Mouse (Mus musculus): Measurements from ENCODE around the gene Rasal2. TPM values are rescaled to one million over a fixed set of nuclear protein-coding genes. Genes with fewer than 3 reads are reported as not detected.

Gene Rasal2
- polyA plus RNA-seq, 1 experiment from 2014 or later = 9.5 TPM

DNA sequence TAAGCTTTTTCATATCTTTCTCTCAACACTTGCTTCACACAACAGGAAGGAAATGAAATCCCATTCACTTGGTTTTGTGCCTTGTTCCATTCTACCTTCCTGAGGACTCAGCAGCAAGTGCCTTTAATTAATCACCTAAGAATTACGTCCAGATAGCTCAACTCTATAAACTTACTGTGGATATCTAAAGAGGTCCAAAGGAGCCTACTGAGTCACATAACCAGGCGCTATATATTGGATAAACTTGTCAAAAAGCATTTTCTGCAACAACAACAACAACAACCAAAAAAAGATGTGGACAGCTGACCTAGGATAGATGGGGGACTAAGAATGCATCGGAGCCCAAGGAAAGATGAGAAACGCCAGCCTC, 1.1 kb downstream of the Rasal2 start:
- H3K4me1 ChIP-seq = peaks cover 21% of the 10 kb centered on the region
- H3K27me3 ChIP-seq = no peaks in the 10 kb centered on the region
- ATAC-seq (ENCODE audit: borderline replicate concordance, extremely low read depth, low FRiP score, low TSS enrichment) = no peak

GRCm38 (mm10) chr1:157410937-157411336, 1.5 kb downstream of the Rasal2 start:
- Histone ChIP-seq H3K4me2 (peak overlapping the region; percentile 87), H3K4me3 (peak overlapping the region; percentile 91), H3K27me3 (no peaks in the 10 kb centered on the region), H3K4me1 (peaks cover 21% of the 10 kb centered on the region), H3K9ac (peak overlapping the region; percentile 69; the same call in 1 of the 2 replicates), H3K27ac (0 out of 2 replicates have a peak overlapping the region, but pooled peaks have one; percentile 96), H3K9me3 (no peaks in the 10 kb centered on the region), H3K36me3 (no peaks in the 10 kb centered on the region)
- WGBS = 17% methylated on average over 8 of the region's 8 CpGs
- no peak for ATAC-seq (ENCODE audit: borderline replicate concordance, extremely low read depth, low FRiP score, low TSS enrichment)

More for the DNA sequence above, 1.1 kb downstream of the Rasal2 start:
- H3K9ac ChIP-seq = peak overlapping the region; percentile 69
- no peaks in the 10 kb centered on the region for H3K36me3 ChIP-seq
- peak overlapping the region; percentile 96 for H3K27ac ChIP-seq
- no peaks in the 10 kb centered on the region for H3K9me3 ChIP-seq
- H3K4me2 ChIP-seq = peak overlapping the region; percentile 87
- WGBS = under 1% methylated on average over 4 of the region's 4 CpGs
- peak overlapping the region; percentile 91 for H3K4me3 ChIP-seq

- Histone ChIP-seq H3K9me3 (no peaks in the 10 kb centered on the region), H3K9ac (no peak overlapping the region), H3K36me3 (no peaks in the 10 kb centered on the region), H3K27me3 (no peaks in the 10 kb centered on the region), H3K4me2 (no peak overlapping the region), H3K4me3 (no peak overlapping the region), H3K27ac (no peak overlapping the region), H3K4me1 (peaks cover 21% of the 10 kb centered on the region)
- 77% methylated on average over 2 of the region's 2 CpGs for whole genome bisulfite sequencing
- ATAC-seq (ENCODE audit: borderline replicate concordance, extremely low read depth, low FRiP score, low TSS enrichment) = no peak
Observed at GRCm38 (mm10) chr1:157409648-157410047, 2.7 kb downstream of the Rasal2 start.

GRCm38 (mm10) chr1:157388027-157388426, 24.4 kb downstream of the Rasal2 start:
- Histone ChIP-seq H3K27me3 (no peaks in the 10 kb centered on the region), H3K4me1 (no peaks in the 10 kb centered on the region), H3K36me3 (no peaks in the 10 kb centered on the region), H3K27ac (no peak overlapping the region), H3K4me2 (no peak overlapping the region), H3K9me3 (no peaks in the 10 kb centered on the region), H3K9ac (no peak overlapping the region), H3K4me3 (no peak overlapping the region)
- no peak for ATAC-seq (ENCODE audit: borderline replicate concordance, extremely low read depth, low FRiP score, low TSS enrichment)
- 72% methylated on average over 4 of the region's 4 CpGs for WGBS

DNA sequence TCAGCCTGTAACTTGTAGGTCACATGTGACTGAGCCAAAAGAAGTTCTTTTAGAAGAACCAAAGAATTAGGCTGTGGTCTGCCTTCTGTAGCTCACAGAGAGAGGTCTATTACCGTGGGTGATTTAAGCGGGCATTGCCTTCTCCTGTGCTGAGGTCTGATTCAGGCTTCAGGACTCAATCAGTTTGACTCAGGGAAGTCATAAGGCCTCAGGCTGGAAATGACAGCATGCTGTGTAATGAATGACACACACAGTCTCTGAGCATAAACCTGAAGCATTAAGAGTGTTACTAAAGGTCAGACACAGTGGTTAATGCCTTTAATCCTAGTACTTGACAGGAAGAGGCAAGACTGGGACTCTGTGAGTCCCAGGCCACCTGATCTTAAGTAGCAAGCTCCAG, 31.7 kb downstream of the Rasal2 start:
- Histone ChIP-seq H3K27me3 (no peaks in the 10 kb centered on the region), H3K36me3 (no peaks in the 10 kb centered on the region), H3K9ac (no peak overlapping the region), H3K4me1 (no peaks in the 10 kb centered on the region), H3K9me3 (no peaks in the 10 kb centered on the region), H3K4me2 (no peak overlapping the region), H3K4me3 (no peak overlapping the region), H3K27ac (no peak overlapping the region)
- WGBS = 75% methylated on average over 2 of the region's 2 CpGs
- ATAC-seq (ENCODE audit: borderline replicate concordance, extremely low read depth, low FRiP score, low TSS enrichment) = no peak

GRCm38 (mm10) chr1:157370397-157370796, 42.0 kb downstream of the Rasal2 start:
- Histone ChIP-seq H3K4me3 (no peak overlapping the region), H3K27me3 (no peaks in the 10 kb centered on the region), H3K27ac (no peak overlapping the region), H3K36me3 (no peaks in the 10 kb centered on the region), H3K9ac (no peak overlapping the region), H3K4me2 (no peak overlapping the region), H3K9me3 (no peaks in the 10 kb centered on the region), H3K4me1 (no peaks in the 10 kb centered on the region)
- no peak for ATAC-seq (ENCODE audit: borderline replicate concordance, extremely low read depth, low FRiP score, low TSS enrichment)
- WGBS = 86% methylated on average over 2 of the region's 2 CpGs

- WGBS = 73% methylated on average over 5 of the region's 5 CpGs
- Histone ChIP-seq H3K27me3 (no peaks in the 10 kb centered on the region), H3K4me2 (no peak overlapping the region), H3K36me3 (no peaks in the 10 kb centered on the region), H3K4me1 (no peaks in the 10 kb centered on the region), H3K4me3 (no peak overlapping the region), H3K9me3 (no peaks in the 10 kb centered on the region), H3K9ac (no peak overlapping the region), H3K27ac (no peak overlapping the region)
- no peak for ATAC-seq (ENCODE audit: borderline replicate concordance, extremely low read depth, low FRiP score, low TSS enrichment)
Observed at GRCm38 (mm10) chr1:157368316-157368715, 44.1 kb downstream of the Rasal2 start.

- H3K4me3 ChIP-seq = no peak overlapping the region
- ATAC-seq (ENCODE audit: borderline replicate concordance, extremely low read depth, low FRiP score, low TSS enrichment) = no peak
- H3K27me3 ChIP-seq = no peaks in the 10 kb centered on the region
- no peak overlapping the region for H3K27ac ChIP-seq
- no peak overlapping the region for H3K9ac ChIP-seq
- no peaks in the 10 kb centered on the region for H3K9me3 ChIP-seq
- no peaks in the 10 kb centered on the region for H3K4me1 ChIP-seq
- H3K4me2 ChIP-seq = no peak overlapping the region
- WGBS = 83% methylated on average over 1 of the region's 1 CpGs
- H3K36me3 ChIP-seq = no peaks in the 10 kb centered on the region
Observed at GRCm38 (mm10) chr1:157346661-157347060, 65.7 kb downstream of the Rasal2 start.

GRCm38 (mm10) chr1:157343519-157343918, 68.9 kb downstream of the Rasal2 start:
- Histone ChIP-seq H3K4me1 (no peaks in the 10 kb centered on the region), H3K4me3 (no peak overlapping the region), H3K4me2 (no peak overlapping the region), H3K36me3 (no peaks in the 10 kb centered on the region), H3K27me3 (no peaks in the 10 kb centered on the region), H3K27ac (no peak overlapping the region), H3K9ac (no peak overlapping the region), H3K9me3 (no peaks in the 10 kb centered on the region)
- ATAC-seq (ENCODE audit: borderline replicate concordance, extremely low read depth, low FRiP score, low TSS enrichment) = no peak

DNA sequence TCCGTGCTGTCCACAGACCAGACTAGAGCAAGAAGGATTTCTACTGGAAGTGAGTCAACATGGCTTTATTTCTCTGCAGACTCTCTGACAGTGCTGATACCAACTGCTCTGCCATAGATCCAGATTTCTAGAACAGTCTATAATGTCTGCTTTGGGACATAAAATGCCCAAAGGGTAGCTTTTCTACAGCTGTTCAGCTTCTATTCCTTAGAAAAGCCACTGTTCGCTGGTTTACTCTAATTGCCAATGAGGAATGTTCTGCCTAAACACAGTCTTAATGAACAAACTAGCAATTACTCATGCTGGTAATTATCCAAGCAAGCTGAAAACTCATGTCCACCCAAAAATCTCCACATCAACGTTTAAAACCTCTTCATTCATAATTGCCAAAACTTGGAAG, 77.6 kb downstream of the Rasal2 start:
- no peak overlapping the region for H3K27ac ChIP-seq
- no peak overlapping the region for H3K9ac ChIP-seq
- H3K4me2 ChIP-seq = no peak overlapping the region
- no peak for ATAC-seq (ENCODE audit: borderline replicate concordance, extremely low read depth, low FRiP score, low TSS enrichment)
- no peaks in the 10 kb centered on the region for H3K4me1 ChIP-seq
- H3K9me3 ChIP-seq = no peaks in the 10 kb centered on the region
- no peak overlapping the region for H3K4me3 ChIP-seq
- WGBS = 67% methylated on average over 3 of the region's 3 CpGs
- no peaks in the 10 kb centered on the region for H3K27me3 ChIP-seq
- no peaks in the 10 kb centered on the region for H3K36me3 ChIP-seq

DNA sequence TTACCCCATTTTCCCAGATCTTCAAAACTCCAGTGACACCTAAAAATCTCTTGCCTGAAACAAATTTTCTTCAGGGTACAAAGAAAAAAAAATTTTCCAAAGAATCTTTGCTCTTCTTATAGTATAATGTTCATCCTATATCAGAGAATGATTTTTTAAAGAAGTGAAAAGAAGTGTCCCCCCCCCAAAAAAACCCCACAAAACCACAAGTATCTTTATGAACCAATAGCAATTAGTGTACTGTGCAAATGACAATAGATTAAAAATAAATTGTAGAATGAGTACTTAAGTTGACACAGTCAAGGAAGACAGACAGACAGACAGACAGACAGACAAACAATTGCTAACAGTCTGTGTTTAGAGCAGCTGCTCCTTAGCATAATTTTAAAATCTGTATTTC, 84.3 kb downstream of the Rasal2 start:
- Histone ChIP-seq H3K4me2 (no peak overlapping the region), H3K4me3 (no peak overlapping the region), H3K9ac (no peak overlapping the region), H3K9me3 (no peaks in the 10 kb centered on the region), H3K27ac (no peak overlapping the region), H3K4me1 (no peaks in the 10 kb centered on the region), H3K27me3 (no peaks in the 10 kb centered on the region), H3K36me3 (no peaks in the 10 kb centered on the region)
- ATAC-seq (ENCODE audit: borderline replicate concordance, extremely low read depth, low FRiP score, low TSS enrichment) = no peak

- Histone ChIP-seq H3K4me3 (no peak overlapping the region), H3K4me1 (no peaks in the 10 kb centered on the region), H3K9me3 (no peaks in the 10 kb centered on the region), H3K27me3 (no peaks in the 10 kb centered on the region), H3K27ac (no peak overlapping the region), H3K9ac (no peak overlapping the region), H3K36me3 (no peaks in the 10 kb centered on the region), H3K4me2 (no peak overlapping the region)
- 91% methylated on average over 1 of the region's 1 CpGs for WGBS
- no peak for ATAC-seq (ENCODE audit: borderline replicate concordance, extremely low read depth, low FRiP score, low TSS enrichment)
Observed at GRCm38 (mm10) chr1:157323091-157323490, 89.3 kb downstream of the Rasal2 start.

DNA sequence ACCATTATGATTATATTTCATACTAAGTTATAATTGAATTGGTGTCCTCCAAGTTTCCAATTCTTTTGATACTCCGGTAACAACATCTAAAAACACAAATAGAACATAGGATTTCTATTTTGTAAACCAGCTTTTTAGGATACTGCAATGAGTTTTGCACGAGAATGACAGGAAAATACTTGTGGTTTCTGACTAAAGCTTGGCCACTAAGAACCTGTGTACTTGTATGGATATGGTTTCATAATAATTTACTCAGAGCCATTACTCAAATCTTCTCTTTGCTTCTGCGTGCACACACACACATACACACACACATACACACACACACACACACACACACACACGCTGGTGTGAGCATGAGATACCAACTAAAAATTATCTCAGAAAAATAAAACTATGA, 93.5 kb downstream of the Rasal2 start:
- Histone ChIP-seq H3K36me3 (no peaks in the 10 kb centered on the region), H3K9ac (no peak overlapping the region), H3K27ac (no peak overlapping the region), H3K27me3 (no peaks in the 10 kb centered on the region), H3K4me1 (no peaks in the 10 kb centered on the region), H3K4me3 (no peak overlapping the region), H3K4me2 (no peak overlapping the region), H3K9me3 (no peaks in the 10 kb centered on the region)
- 81% methylated on average over 4 of the region's 4 CpGs for WGBS
- no peak for ATAC-seq (ENCODE audit: borderline replicate concordance, extremely low read depth, low FRiP score, low TSS enrichment)
